12 mouse cellular contexts compared by ENCODE assay signal in the genomic region with DNA sequence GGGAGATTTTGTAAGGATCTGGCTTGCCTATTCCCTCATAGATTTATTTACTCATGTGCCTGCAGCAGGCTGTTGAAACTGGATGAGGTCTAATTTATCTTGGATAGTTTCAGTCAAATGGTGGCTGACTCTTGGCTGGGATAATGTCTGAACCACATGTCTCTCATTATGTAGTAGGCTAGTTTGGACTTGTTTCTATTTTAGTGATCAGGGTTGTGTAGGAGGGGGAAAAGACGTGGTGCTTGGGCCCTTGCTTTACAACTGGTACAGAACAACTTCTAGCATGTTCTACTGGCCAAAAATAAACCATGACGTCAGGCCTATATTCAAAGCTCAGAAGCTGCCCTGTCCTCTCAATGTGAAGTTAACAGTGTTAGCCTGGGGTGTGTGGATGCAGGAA.
DNase-seq lines count a peak whose midpoint lies in the region; ATAC-seq and TF ChIP-seq lines count a peak whose summit lies in the region.
"Had no signal": no experiment of that assay in that cellular context is flagged by ENCODE, and none has a peak within 500 bp of the region (broad histone marks: within the 10 kb centered on the region; RNA-seq: fewer than 3 reads in every experiment).

No protein-coding gene starts in this region.

- no peak overlapping the region for H3K4me2 ChIP-seq in embryonic facial prominence, embryonic 14.5 days (ENCODE audit: low read depth, low read length)
- H3K4me2 ChIP-seq in lung, postnatal 0 days (replicated peaks; ENCODE audit: low read depth, low read length), result no peak overlapping the region
- H3K4me2 ChIP-seq: hindbrain, embryonic 13.5 days; liver, embryonic 13.5 days had no signal

- H3K27ac ChIP-seq in gastrocnemius, adult 2 months, result no peak overlapping the region
- H3K27ac ChIP-seq in embryonic facial prominence, embryonic 14.5 days (replicated peaks; ENCODE audit: low read depth, low read length), result peak overlapping the region; percentile 57
- no peak overlapping the region for H3K27ac ChIP-seq in lung, postnatal 0 days (ENCODE audit: low read length)
- H3K27ac ChIP-seq: hindbrain, embryonic 13.5 days; liver, embryonic 13.5 days had no signal

- no peak overlapping the region for H3K4me3 ChIP-seq in gastrocnemius, adult 2 months
- no peak overlapping the region for H3K4me3 ChIP-seq in embryonic facial prominence, embryonic 14.5 days (ENCODE audit: low read depth, low read length)
- H3K4me3 ChIP-seq in lung, postnatal 0 days (ENCODE audit: low read depth, low read length), result no peak overlapping the region
- H3K4me3 ChIP-seq: hindbrain, embryonic 13.5 days; liver, embryonic 13.5 days had no signal

- H3K36me3 ChIP-seq in embryonic facial prominence, embryonic 14.5 days (ENCODE audit: control insufficient read depth, insufficient read depth, low read length), result no peaks in the 10 kb centered on the region
- no peaks in the 10 kb centered on the region for H3K36me3 ChIP-seq in lung, postnatal 0 days (ENCODE audit: insufficient read depth, low read length)
- H3K36me3 ChIP-seq: hindbrain, embryonic 13.5 days; liver, embryonic 13.5 days had no signal

- intact Hi-C loops in gastrocnemius, adult 2 months (cut with DNase I), result no loop called here
- intact Hi-C loops in heart, postnatal 36 days (cut with DNase I), result no loop called here
- intact Hi-C loops in gastrocnemius, postnatal 36 days (cut with DNase I), result no loop called here

- H3K27me3 ChIP-seq in embryonic facial prominence, embryonic 14.5 days (replicated peaks; ENCODE audit: control insufficient read depth, insufficient read depth, low read length), result no peaks in the 10 kb centered on the region
- H3K27me3 ChIP-seq in lung, postnatal 0 days (replicated peaks; ENCODE audit: insufficient read depth, low read length), result no peaks in the 10 kb centered on the region
- H3K27me3 ChIP-seq: hindbrain, embryonic 13.5 days; liver, embryonic 13.5 days had no signal

- DNase-seq in gastrocnemius, adult 2 months, result peak; percentile 15
- DNase-seq in gastrocnemius, adult 18-20 months (ENCODE audit: low spot score), result no peak
- peak; percentile 91 for DNase-seq in embryonic facial prominence, embryonic 14.5 days (ENCODE audit: low spot score)
- peak; percentile 20 to 37 for DNase-seq in heart, postnatal 36 days
- DNase-seq in lung, postnatal 0 days (ENCODE audit: low spot score), result peak; percentile 74
- no peak for DNase-seq in gastrocnemius, postnatal 36 days
- no peak for DNase-seq in urinary bladder, postnatal 10 days (ENCODE audit: low spot score)
- no peak for DNase-seq in cerebellum, postnatal 4 days (ENCODE audit: low spot score in 2 of 2)
- DNase-seq: cerebellum, postnatal 14 days; liver, embryonic 13.5 days had no signal

- no peak for TF ChIP-seq CTCF in gastrocnemius, adult 2 months (IDR thresholded peaks at IDR 0.05)
- TF ChIP-seq CTCF in lung, postnatal 0 days (IDR thresholded peaks at IDR 0.05), result no peak

- peak; percentile 96 for ATAC-seq in embryonic facial prominence, embryonic 14.5 days (ENCODE audit: low read depth)
- peak; percentile 92 for ATAC-seq in lung, postnatal 0 days
- ATAC-seq: activated CD4-positive, CD25-positive, alpha-beta regulatory T cell, adult 4 months had no signal

- H3K4me1 ChIP-seq in embryonic facial prominence, embryonic 14.5 days (ENCODE audit: control insufficient read depth, insufficient read depth, low read length), result peaks cover 5% of the 10 kb centered on the region; the same call in 1 of the 2 replicates
- no peaks in the 10 kb centered on the region for H3K4me1 ChIP-seq in lung, postnatal 0 days (ENCODE audit: insufficient read depth, low read depth, low read length)
- H3K4me1 ChIP-seq: hindbrain, embryonic 13.5 days; liver, embryonic 13.5 days had no signal

- 10% methylated on average over 2 of the region's 2 CpGs for WGBS in embryonic facial prominence, embryonic 14.5 days
- 31% methylated on average over 2 of the region's 2 CpGs for WGBS in lung, postnatal 0 days

- H3K9me3 ChIP-seq in embryonic facial prominence, embryonic 14.5 days (ENCODE audit: control insufficient read depth, low read length), result no peaks in the 10 kb centered on the region
- H3K9me3 ChIP-seq in lung, postnatal 0 days (ENCODE audit: low read length), result no peaks in the 10 kb centered on the region

- no peak for TF ChIP-seq EP300 in lung, postnatal 0 days (IDR thresholded peaks at IDR 0.05)

- H3K9ac ChIP-seq in embryonic facial prominence, embryonic 14.5 days (ENCODE audit: low read depth, low read length), result no peak overlapping the region
- H3K9ac ChIP-seq in lung, postnatal 0 days (replicated peaks; ENCODE audit: low read depth), result no peak overlapping the region
- H3K9ac ChIP-seq: hindbrain, embryonic 13.5 days; liver, embryonic 13.5 days had no signal

Comparison
In these comparisons a context has a peak if more than half of its experiments do, and no peak if none do; other contexts are left out.
1. DNase-seq: peak in gastrocnemius, adult 2 months (single experiment), embryonic facial prominence, embryonic 14.5 days (single experiment), heart, postnatal 36 days (2 of 2) and lung, postnatal 0 days (single experiment); none in gastrocnemius, adult 18-20 months (single experiment), gastrocnemius, postnatal 36 days (0 of 2), urinary bladder, postnatal 10 days (single experiment) and cerebellum, postnatal 4 days (0 of 2).